Mouse (Mus musculus) brain, embryonic 14.5 days (tissue): ENCODE data around the gene Hoxb7.

Experiments
- CTCF ChIP-seq: fragments of 200-500 bp; IDR thresholded peaks from 2 replicates; pipeline ENCODE4 v1.5.1; 2012; ENCODE audit warnings: inconsistent platforms, mild to moderate bottlenecking, moderate library complexity, borderline replicate concordance; ENCODE audit not compliant: insufficient read depth, insufficient read length; ENCODE audit errors: extremely low read depth
- POLR2A ChIP-seq: fragments of 200-500 bp; IDR thresholded peaks from 2 replicates; pipeline ENCODE4 v1.6.1; 2012; ENCODE audit warnings: mild to moderate bottlenecking, inconsistent platforms, borderline replicate concordance; ENCODE audit not compliant: poor library complexity, insufficient read depth, insufficient read length, severe bottlenecking; ENCODE audit errors: extremely low read depth

DNA sequence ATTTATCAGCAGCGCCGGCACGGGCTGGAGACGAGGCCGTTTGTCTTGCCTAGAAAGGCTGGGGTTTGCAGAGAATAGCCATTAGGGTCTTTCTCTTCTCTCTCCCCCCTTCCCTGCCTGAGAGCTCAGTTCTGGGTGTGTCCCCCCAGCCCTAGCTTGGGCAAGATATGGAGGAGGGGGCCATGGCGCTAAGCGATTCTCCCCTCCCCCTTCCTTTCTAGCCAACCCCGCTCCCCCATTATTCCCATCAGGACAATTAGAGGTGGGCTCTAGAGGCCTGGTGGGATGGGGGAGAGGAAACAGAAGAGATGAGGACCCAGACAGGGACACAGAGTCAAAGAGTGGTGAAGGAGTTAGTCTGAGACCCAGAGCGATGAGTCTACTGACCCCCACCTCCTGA is 988 bp downstream of the Hoxb7 start:
- no peak for TF ChIP-seq CTCF
- TF ChIP-seq POLR2A, result no peak
